Mouse (Mus musculus) thymus, adult 2 months (tissue): Measurements from ENCODE around the gene Tinagl1.

Experiments used
- CTCF ChIP-seq: fragments of 200-500 bp; IDR thresholded peaks from 2 replicates; pipeline ENCODE4 v1.5.1; 2012; ENCODE audit warnings: mild to moderate bottlenecking, control low read depth, low read length, moderate library complexity, borderline replicate concordance; ENCODE audit not compliant: control insufficient read depth, poor library complexity, insufficient read depth; ENCODE audit errors: extremely low read depth
- POLR2A ChIP-seq: fragments of 200-500 bp; IDR thresholded peaks from 2 replicates; pipeline ENCODE4 v1.6.1; 2012; ENCODE audit warnings: mild to moderate bottlenecking, low read length, control low read depth, moderate library complexity; ENCODE audit not compliant: control insufficient read depth, poor library complexity, insufficient read depth; ENCODE audit errors: extremely low read depth

DNA sequence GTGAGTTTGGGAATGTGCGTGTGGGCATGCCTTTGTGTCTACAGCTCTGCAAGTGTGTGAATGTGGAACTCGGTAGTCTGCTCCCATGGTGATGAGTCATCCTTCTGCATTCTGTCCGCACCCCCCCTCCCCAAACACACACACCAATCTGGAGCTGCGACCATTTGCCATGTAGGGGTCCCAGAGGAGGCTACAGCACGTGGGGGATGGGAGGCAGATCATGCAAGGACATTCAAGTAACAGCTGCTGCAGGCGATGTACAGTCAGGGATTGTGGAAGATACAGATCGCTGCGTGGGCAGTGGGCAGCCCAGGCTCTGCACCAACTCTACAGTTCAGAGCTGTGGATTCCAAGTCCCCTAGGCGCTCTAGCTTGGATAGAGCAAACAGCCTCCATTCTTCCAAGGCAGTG is 33.9 kb downstream of the Tinagl1 start:
- TF ChIP-seq CTCF: no peak
- no peak for TF ChIP-seq POLR2A
